Mouse (Mus musculus) gonadal fat pad, adult 2 months (tissue): ENCODE measurements around the gene Fgf13. TPM values are rescaled to one million over a fixed set of nuclear protein-coding genes. Genes with fewer than 3 reads are reported as not detected.

Source experiments
- DNase-seq: peaks from one replicate; pipeline ENCODE4 v3.0.0-alpha.2; 2012; ENCODE audit warnings: low read depth
- polyA plus RNA-seq: library from polyadenylated mRNA; depleted of rRNA; stranded (reverse); fragments of >200 nt; gene quantifications from 2 replicates; pipeline ENCODE4 v1.2.3, GENCODE M21; 2012; rRNA removed

The Fgf13 gene
- polyA plus RNA-seq, result 1.5 and 7.4 TPM in 2 replicates

DNA sequence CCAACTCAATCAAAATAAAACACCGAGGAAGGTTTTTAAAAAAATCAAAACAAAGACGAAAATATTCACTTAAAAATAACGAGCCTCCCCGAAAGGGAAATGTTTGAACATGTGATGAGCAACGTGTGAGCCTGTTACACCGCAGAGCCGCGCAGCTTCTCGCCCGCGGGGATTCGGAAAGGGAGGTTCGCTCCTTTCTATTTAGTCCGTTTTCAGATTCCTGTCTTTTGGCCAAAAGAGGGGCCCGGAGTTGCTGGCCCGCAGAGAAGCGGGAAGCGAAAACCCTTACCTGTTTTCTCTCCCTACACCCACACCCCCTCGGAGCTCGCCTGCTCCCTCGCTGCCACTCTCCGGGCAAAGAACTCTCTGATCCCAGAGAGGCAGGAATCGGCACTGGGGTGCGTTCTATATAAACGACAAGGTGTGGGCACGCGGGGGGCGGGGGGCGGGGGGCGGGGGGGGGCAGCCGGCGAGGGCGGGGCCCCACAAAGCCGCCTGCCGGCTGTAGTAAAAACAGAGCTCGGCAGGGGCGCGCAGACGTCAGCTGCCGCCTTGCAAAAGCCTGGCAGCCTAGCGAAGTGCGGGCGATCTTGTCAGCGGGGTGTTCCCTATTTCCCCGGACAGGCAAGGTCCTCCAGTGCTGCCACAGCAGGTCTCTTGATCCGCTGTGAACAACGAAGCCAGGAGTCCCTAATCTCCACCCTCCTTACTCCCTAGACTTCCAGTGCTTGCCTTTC lies at the start of gene Fgf13:
Gene Fgf13 (minus strand): TSS at position 377 of the 737 bp plus-strand sequence.
- DNase-seq, result no peak

DNA sequence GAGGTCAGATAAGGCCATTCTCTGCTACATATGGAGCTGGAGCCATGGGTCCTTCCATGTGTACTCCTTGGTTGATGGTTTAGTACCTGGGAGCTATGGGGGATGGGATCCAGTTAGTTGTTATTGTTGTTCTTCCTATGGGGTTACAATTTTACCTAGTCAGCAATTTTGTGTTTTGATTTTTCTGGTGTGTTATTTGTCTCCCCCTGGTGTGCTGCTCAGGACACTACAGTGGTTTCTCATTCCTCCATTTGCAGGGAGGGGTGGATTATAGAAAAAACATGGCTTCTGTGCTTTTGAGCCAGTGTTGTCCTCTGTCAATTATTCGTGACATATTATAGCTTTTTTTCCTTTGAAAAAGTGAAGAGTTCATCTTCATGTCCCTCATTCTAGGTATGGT lies 38.7 kb upstream of the Fgf13 start:
- no peak for DNase-seq

DNA sequence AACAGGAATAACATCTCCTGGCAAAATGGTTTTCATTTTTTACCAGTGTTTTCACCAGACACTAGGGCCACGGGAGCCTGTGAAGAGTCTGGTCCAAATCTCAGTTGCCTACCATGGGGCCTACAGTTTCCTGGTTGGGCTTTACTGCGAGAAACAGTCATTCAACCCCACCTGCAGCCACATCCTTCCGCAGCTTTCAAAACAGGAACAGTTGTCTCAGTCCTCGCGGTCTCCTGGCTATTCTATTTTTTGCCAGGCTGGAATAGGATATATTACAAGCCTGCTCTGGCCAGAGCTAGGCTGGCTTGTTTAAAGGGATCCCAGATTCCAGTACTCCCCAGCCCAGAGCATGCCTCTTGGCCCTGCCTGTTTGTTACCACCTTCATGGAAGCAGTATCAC lies 21.2 kb upstream of the Fgf13 start:
- no peak for DNase-seq

DNA sequence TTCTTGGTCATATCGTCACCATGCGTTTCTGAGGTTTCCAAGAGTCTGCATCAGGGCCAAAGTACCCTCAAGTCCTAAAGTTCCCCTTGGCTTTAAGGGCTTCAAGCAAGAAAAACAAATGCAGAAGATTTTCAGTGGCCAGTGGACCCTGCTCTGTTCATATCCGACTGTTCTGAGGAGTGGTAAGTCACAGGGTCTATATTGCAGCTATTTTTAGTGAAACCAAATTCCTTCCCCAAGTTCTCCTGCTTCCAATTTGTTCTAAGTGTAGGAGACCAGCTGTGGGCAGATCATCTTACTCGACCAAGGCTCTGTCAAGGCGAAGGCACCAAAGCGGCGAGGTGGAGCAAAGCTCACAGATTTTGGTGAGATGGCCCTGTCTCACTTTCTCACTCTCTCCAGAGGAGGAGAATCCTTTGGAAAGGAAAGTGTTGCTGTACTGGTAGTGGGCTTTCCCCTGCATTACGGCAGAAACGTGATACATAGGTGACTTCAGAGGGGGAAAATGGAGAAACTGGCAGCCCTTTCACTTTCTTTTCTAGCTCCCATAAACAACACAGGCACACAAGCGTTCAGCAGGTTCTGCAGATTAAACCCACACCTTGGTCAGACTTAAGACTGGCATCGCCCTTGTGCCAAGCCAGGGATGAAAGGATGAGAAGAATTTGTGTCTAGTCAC lies 17.8 kb upstream of the Fgf13 start:
- DNase-seq, result no peak

DNA sequence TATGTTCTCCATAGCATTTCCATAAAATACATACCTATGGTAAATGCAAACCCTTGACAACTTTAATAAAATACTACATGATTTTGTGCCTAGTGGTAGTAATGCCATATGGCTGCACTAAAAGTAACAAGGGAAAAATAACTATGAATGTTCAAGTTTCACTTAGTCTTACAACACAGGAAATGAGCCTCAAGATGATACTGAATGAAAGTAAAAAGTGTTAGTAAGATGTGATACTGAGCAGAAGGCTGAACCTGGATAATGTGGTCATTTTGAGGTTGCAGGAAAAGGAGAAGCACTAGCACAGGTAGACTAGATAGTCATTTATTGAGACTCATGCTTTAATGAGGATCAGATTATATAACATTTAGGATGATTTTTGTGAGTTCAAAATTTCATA lies 16.2 kb upstream of the Fgf13 start:
- DNase-seq, result no peak

DNA sequence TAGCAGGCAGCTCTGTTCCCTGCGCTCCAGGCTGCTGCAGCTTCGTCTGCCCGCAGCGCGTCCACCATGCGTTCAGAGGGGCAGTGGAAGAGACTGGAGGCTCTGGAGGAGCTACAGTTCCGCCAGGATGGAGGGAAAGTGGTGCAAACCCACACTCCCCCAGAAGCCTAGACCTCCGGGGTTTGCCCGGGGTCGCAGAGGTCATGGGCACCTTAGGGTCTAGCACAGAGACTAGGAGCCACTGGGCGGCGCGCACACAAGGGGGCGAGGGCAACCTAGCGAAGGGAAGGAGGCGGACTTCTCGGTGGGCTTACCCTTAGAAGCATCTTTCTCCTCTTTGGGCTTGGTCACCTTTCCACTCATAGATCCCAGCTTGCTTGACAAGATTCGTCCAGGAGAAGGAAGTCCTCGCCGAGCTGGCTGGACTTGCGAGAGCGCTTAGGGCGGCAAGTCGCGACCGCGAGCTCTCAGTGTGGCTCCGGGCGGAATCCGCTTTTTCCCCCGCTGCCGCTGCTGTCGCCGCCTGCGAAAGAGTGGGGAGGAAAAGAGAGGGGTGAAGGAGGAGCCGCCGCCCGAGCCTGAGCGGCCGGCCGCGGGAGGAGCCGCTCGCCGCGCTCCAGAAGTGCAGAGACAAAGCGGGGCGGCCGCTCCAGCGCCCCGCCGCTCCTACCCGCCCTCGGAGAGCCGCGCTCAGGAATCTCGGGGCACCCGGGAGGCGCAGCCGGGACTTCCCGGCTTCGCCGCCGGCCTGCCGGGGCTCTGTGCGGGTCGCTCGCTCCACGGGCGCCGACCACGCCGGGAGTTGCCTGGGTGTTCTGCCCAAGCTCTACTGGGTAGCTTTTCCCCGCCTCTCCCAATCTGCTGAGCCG lies 811 bp downstream of the Fgf13 start:
- DNase-seq, result no peak

DNA sequence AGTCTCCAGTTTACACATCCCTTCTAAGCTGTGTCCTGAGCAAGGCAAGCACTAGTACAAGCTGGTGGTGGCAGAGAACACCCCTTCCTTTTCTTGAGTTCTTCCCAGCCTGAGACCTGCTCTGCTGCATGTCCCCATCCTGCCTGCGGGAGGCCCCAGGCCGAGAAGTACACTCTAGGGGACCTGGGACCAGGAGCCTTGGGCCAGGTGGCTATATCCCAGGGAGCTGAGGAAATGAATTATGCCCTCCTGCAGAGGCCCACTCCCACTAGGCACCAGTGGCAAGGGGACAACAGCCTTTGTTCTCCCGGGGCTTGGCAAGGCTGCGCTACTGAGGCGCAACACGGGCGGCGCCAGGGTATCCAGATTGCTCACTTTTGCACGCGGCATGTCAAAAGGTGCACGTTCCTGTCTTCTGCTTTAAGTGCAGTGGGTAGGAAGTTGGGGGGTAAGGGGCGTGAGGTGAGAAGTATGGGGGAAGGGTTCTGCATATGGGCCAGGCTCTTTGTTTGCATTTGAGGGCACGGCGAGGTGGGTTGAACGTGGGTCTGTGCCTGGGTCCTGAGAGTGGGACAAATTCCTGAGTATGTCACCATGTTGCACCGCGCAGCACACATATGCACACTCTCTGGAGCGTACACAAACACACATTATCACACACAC lies 1.7 kb downstream of the Fgf13 start:
- no peak for DNase-seq

DNA sequence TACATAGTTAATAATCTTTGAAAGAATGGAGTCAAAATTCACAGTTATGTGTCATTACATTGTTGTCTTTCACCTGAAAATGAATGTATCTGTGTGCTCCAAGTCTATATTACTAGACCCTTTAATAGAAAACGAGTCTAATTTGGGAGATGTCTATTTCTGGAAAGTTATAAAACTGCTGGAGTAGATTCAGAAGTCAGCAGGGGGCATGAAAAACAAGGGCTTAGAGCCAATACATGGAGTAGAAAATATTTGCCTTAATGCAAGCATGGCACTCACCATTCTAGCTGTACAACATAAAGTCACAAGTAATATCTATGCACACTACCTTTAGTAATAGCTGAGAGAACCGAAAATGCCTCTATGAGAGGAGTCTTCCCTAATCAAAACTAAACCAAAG lies 19.9 kb downstream of the Fgf13 start:
- no peak for DNase-seq

DNA sequence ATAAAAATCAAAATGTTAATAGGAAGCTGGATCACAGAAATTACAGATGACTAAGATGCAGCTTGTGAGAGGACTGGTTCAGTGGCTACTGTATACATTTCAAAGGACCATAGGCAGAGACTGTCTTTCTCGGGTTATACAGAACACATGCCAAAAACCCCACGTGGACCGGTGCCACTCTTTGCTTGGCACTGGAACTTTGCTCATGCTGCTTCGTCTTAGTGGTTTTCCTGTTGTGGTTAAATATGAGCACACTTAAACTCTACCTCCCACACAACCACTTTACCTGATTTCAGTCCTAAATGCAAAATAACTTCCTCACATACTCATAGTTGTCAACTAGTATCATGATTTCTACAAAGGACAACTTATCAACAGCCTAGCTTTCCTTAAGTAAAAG lies 59.6 kb downstream of the Fgf13 start:
- DNase-seq, result no peak

DNA sequence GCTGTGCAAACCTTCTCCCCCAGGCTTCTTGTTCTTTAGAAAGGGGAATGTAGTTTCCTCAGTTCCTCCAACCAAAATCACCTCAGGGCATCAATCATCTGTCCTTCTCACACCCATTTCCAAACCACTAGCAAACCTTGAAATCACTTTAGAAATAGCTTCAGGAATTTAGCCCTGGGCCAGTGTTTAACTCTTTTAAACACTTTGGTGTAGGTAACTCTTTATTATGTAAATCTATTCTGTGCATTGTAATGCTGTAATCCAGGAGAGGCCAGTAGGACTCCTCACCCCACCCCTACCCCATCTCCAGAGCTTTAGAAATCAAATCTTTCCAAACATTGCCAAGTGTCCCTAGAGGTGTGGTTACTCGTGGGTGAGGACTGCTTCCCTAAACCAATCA lies 74.5 kb downstream of the Fgf13 start:
- DNase-seq, result no peak

DNA sequence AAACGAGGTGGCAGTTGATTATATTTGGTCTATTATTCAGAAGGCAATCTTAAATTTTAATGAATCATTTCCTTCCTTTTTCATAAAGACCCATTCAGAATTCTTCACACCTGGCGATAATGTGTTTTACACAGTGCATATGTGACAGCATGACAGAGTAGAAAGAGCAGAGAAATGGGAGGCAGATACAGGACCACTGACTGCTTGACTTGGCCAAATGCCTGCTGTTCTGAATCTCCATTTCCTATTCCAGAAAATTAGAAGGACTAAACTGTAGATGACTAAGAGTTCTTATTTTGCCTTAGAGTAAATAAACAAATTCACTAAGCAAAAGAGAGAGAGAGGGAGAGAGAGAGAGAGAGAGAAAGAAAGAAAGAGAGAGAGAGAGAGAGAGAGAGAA lies 82.4 kb downstream of the Fgf13 start:
- no peak for DNase-seq

DNA sequence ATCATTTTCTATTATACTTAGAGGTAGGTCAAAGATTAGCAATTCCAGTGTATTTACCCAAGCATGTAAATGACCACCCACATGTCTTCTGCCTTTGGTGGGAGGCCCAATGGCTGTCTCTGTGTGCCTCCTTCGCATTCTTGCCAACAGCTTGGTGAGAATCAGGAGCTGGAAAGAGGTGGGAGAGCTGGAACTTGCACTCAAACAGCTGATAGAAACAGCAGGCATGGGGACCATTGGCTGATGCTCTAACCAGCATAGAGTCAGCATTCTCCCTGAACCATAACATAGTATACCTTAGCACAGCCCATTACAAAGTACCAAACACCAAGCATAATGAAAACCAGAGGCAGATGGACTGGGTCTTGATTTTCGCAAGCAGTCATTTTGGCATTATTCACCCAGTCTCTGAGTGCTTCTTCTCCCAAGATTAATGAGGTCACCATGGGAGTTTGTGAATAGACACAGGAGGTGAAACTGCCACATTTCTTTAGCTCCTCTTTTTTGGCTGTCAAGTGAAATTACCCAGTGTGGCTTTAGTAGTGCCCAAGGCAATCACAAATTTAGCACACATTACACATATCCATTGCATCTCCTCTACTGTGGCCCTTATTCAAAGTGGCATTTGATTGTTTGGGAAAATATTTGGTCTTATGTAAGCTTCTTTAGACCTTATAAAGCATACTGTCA lies 165.1 kb downstream of the Fgf13 start:
- no peak for DNase-seq

DNA sequence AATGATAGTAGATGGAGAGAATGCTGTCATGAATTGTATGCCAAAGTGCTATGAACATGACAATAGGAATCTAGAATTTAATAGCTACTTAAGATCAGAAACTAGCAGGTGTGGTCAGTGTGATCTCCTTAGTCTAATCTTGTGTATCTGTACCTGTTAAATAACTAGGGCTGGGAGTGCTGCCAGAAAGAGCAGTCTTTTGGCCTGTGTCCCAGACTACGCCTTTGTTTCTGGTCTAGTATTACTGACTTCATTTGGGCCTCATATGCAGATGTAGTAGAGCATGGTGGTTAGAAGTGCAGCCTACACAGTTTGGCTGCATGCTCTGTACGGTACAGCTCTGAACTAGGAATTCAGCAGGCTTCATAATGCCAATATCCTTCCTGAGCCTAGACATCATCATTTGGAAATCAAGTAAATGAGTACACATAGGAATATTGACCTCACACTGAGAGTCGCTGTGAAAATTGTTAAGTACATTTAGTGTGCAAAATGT lies 276.9 kb downstream of the Fgf13 start:
- no peak for DNase-seq

DNA sequence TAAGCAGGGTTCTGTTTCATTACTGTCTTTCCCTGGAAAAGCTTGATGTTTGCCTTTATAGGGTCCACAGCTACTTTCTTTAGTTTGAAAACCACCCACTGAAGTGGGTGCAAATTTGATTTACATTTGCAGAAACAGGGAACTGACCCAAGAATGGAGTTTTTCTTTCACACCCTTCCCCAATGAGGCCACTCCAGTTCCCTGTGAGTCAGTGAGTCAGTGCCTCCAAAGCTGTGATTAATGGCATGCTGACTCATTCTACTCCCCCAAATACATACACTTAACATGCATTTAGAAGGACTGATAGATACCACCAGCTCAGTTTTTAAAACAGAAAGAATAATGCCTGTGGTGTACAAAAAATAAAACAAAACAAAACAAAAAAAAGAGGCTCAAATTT lies 316.3 kb downstream of the Fgf13 start:
- no peak for DNase-seq

DNA sequence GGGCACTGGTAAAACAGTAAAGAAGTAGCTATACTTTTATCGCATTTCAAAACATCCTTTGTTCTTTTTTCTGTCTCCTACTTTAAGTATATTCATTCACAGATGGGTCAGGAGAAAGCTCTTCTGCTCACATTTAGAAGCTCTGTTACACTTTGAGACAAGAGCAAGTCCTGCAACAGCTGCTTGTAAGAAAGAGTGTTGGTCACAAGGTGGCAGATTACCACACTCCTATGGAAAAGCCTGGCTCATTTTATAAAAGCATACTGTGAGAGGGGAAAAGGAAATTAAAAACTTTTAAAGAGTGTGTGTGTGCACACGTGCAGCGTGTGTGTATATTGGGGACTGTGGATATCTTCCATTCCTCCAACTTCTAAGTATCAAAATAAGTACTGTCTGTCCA lies 324.1 kb downstream of the Fgf13 start:
- DNase-seq, result no peak

DNA sequence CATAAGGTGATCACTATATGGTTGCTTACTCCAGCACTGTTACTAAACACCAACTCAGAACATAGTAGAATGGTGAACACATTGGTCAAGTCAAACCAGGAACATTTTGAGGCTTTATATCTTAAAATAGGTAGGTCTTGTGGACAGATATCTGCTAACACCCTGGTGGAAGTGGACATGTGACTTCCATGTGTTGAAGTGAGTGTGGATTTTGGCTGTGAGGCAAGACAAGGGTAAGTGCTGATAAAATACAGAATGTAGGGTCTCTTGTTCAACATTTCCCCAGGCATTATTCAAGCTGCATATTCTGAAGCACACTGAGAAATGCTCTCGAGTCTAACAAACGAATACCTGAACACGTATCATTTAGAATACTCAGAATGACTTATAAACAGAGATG lies 324.7 kb downstream of the Fgf13 start:
- DNase-seq, result no peak

DNA sequence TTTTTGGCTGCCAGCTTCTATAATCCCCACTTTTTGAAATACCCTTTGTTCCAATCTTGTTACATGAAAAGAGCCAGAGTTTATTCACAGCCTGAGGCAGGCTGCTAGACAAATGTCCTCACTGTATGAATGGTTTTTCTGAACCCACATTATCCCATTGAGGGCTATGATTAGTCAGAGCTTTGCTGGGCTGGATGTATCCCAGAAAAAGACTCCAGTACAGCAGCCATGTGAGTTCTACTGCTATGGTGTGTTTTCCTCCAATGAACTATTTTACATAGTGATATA lies 326.5 kb downstream of the Fgf13 start:
- peak; percentile 2 for DNase-seq

DNA sequence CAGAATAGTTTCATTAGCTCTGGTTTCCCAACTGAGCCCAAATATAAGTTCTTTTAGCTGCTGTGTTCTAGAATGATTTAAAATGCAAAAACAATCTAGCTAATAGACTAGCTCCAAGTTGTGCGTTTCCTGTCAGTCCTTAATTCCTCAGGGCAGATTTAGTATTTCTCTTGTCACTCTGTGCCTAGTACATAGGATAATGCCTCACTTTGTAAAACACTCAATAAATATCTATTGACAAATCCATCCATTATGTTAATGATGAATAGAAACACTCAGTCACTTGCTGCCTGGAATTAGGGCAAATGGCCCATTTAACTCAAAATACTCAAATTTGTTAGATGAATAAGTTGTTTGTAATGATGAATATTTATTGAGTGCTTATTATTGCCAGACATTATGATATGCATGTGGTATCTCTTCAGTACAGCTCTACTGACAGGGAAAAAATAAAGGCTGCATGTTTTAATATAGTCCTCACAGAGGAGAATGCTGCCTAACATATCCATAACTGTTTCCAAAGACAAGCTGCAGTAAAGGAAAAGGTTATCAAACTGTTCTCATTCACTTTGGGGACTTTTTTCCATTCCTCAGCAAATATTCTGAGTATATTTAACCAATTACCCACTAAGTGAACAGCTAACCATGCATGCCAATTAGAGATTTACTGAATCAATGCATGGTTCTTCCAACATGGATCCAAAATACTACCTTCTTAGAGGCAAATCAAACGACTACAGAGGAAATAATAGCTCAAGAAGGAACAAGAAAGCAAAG lies 327.0 kb downstream of the Fgf13 start:
- DNase-seq, result no peak

DNA sequence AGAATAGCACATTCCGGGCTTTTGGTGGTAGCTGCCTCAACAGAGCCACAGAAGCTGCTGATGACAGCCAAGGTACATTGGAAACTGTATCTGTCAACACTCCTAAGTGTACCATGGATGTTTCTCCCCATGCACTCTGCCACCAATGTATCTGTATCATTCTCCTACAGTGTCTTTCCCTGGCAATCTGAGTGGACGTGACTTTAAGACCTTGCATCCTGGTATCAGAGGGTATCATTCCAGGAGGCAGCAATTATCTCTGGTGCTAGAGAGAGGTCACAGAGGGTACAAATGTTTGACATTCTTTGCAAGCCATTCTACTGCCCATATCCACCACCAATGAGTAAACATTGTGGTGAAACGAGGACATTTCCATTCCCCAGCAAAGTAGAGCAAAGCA lies 347.2 kb downstream of the Fgf13 start:
- no peak for DNase-seq

DNA sequence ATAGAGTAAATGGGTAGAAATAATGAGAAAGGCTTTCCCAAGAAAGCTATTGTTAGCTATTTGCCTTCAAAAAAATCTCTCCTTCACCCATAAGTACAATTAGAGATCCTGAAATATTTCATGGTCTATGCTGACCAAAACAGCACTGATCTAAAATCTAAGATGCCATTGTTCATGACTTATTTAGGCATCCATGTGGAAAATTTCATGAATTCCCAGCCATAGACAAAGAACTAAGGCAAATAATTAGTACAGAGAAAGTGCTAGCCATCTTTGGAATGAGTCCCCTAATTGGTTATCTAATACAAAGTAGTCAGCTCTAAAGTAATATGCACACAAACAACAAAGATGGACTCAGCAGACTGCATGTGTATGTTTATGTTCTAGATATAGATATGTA lies 366.7 kb downstream of the Fgf13 start:
- DNase-seq, result no peak

DNA sequence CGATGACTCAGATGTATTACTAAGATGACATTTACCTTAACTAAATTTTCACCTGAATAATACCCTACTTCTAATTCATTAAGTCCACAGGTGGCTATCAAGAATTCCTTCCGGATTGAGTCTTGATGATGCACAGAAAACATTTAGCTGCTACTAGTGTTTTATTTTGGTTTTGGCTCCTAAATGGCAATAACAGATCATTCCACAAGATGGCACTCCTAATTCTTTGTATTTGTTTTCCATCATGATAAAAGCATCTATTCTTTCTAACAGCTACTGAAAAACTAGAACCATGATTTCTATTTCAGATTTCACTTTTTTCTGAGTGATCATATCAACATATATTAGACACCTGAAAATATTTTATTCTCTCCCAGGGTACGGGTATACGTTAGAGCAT lies 373.7 kb downstream of the Fgf13 start:
- no peak for DNase-seq
